Mouse (Mus musculus) 416B (cell line): Measurements from ENCODE around the gene Tmem159.
A peak's percentile ranks its signal among the peaks of the same experiment; 100 is the strongest.

Source experiments
- DNase-seq: peaks from one replicate; pipeline ENCODE4 v3.0.0; 2011; ENCODE audit warnings: low read depth

Gene Tmem159

GRCm38 (mm10) chr7:120102164-120102972, at the start of gene Tmem159:
TSS of gene Tmem159 (plus strand) at chr7:120102353.
- DNase-seq: no peak

DNA sequence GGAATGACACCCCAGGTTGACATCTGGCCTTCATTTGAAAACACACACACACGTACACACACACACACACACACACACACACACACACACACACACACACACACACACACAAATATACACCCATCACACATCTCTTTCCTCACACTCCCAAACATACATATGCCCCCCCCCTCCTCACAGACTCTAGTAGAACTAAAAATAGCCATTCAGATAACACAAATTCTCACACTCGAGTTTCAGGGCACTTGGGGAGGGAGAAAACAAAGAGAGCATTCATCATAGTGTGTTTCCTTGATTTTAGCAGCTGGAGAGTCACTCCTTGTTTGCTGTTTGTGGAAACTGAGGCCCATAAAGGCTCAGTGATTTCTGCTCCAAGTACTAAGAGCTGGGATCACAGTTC, 48.1 kb upstream of the Tmem159 start:
- DNase-seq: no peak

DNA sequence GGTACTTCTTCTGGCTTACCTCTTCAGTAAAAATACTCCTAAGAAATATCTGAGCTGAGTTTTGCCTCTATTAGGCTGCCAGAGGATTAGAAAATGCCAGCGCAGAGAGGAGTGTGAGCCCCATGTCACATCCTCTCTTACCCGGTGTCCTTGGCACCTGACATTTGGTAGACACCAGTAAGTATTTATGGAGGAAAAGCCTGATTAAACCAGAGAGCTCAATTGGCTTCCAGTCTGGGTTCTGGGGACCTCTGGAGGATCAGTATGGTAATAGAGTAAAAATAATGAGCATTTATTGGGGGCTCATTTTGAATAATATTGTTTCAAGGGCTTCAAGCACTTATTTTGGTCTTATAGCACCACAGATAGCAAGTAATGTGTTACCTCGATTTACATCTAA, 46.7 kb upstream of the Tmem159 start:
- no peak for DNase-seq

- peak; percentile 13 for DNase-seq
Observed at GRCm38 (mm10) chr7:120064045-120064444, 38.1 kb upstream of the Tmem159 start.

GRCm38 (mm10) chr7:120068114-120068513, 34.0 kb upstream of the Tmem159 start:
- DNase-seq: no peak

DNA sequence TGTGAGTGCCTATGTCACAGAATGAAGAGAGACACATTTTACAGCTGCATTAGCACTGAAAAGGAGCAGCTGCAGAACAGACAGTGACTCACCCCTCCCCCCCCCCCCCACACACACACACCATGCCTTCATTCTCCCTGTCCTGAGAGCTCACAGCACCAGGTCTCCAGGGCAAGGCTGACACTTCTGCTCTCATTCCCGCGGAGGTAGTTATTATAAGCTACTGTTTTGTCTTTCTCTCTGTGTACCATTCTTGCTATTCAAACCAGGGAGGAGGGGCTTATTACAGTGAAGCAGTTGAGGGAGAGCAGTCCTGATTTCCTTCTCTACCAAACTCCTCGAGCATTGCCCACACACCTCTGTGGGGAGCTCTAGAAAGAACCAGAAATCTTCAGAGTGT, 33.0 kb upstream of the Tmem159 start:
- no peak for DNase-seq

GRCm38 (mm10) chr7:120080177-120080576, 22.0 kb upstream of the Tmem159 start:
- DNase-seq: no peak

DNA sequence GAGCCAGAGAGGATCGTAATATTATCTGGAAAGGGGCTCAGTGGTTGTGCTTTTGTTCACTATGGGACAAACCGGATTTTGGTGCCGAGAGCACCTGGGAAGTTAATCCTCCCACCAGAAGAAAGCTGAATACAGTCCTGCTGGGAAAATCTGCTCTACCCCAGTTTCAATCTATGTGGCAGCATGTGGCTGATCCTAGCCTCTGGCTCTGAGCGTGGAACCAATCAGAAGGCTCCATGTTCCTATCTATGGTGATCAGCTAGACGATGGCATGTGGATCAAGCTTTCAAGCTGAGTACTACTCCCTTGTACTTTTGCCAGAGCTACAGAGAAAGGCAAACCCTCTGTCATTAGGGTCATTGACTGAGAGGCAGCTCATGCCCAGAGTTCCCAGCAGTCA, 9.1 kb upstream of the Tmem159 start:
- DNase-seq: no peak

DNA sequence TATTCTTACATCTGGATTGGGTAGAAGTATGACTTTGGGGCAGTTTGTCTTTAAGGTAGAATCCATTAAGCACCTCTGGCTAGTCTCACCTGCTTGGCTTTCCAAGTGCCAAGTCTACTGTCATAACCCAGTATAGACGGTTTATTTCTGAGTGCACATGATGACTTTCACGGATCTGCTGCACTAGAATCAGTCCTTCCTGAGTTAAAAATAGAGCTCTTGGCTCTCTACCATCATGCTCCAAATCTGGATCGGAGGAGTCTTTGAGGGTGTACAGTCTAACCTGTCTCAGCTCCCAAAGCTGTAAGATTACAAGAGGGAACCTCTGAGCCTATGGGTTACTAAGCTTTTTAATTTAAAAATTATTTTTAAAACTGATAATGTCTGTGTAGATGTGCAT, 7.9 kb upstream of the Tmem159 start:
- DNase-seq: no peak

DNA sequence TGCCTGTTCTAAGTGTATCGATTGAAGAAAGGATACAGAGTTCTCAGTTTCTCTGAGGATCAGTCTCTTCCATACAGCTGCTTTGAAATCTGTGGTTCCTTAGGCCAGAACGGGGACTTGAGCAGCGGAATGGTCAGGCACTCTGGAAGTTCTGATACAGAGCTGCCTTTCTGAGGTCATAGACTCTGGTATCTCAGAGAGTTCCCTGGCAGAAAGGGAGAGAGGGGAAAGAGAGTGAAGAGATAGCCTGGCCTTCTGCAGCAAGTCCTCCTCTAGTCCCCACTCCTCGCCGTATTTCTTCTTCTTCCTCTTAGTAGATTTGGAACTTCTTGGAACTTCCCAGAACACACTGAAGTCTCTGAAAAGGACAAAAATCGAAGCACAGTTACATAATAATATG, 7.0 kb upstream of the Tmem159 start, which contains the start of gene Dnah3:
Dnah3 (minus strand) TSS at position 101 of the 400 bp plus-strand sequence.
- DNase-seq: no peak

- DNase-seq: peak; percentile 18
Observed at GRCm38 (mm10) chr7:120097845-120098244, 4.3 kb upstream of the Tmem159 start.

DNA sequence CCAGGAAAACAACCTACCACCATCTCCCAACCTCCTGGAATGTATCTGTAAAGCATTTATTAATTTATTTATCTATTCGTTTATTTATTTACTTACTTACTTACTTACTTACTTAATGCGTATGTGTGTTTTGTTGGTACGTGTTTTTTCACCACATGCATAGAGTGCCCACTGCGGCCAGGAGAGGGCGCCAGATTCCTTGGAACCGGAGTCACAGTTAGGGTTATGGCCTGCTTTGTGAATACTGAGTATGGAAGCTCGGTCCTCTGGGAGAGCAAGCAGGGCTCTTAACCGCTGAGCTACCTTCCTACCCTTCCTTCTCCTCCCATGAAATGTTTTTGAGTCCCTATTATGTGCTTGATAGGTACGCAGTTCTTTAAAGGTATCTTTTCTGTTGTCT, 3.8 kb upstream of the Tmem159 start:
- peak; percentile 53 for DNase-seq

DNA sequence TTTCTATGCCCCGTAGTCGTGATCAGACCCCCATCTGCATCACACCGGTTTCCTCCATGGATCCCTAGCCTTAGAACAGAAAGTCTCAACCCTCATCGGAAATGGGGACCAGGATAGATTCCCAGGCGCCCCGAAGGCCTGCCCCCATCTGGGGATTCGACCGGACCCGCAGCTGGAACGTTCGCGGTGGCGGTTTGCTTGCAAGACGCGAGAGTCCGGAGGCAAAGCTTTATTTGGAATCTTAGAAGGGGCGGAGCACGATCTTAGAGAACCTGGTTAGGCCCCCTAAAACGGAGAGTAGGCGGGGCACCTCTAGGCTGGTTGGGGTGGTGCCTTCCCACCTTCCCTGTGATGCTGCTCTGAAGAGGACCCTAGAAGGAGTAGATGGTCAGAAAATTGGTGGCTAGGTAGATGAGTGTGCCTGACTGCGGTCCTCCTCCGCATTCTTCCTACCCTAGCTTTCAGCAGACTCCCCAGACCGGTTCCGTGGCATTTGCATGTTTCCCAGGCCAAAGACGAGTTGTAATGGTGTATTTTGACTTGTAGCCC, 940 bp downstream of the Tmem159 start:
- no peak for DNase-seq

- DNase-seq: peak; percentile 8
Observed at GRCm38 (mm10) chr7:120104975-120105374, 2.8 kb downstream of the Tmem159 start.

DNA sequence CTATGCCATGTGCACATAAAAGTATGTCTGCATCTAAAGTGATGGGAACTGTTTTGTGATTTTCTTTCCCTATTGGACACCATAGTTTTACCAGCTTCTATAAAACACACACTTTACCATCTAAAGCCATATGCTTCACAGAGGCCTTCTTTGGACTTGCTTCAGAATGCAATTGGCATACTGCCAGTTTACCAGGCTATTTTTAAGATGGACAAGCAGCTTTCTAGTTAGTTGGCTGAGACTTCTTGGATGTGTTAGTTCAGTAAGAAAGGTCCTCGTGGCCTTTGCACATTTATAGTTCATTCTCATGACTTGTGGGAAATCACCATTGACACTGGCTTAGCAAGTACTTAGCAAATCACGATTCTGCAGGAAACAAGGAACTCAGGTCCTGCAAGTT, 4.2 kb downstream of the Tmem159 start:
- DNase-seq: no peak

DNA sequence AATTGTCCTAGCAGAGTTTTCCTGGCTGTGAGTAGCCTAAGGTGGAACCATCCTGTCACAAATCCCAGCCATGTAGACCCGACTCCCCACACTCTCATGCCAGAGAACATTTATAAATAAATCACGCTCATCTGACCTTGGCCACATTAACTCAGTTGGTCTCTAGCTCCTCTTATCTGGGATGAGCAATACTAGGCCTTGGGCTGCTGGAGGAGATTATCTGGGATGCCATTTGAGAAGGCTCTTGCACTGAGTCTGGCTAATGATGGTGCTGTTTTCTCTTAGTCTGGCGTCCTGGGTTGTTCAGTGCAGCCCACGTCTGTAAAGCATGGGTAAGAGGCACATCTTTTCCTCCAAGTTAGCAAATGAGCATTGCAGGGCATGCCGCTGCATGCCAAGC, 7.5 kb downstream of the Tmem159 start:
- no peak for DNase-seq

GRCm38 (mm10) chr7:120116976-120117375, 14.8 kb downstream of the Tmem159 start:
- DNase-seq: no peak

DNA sequence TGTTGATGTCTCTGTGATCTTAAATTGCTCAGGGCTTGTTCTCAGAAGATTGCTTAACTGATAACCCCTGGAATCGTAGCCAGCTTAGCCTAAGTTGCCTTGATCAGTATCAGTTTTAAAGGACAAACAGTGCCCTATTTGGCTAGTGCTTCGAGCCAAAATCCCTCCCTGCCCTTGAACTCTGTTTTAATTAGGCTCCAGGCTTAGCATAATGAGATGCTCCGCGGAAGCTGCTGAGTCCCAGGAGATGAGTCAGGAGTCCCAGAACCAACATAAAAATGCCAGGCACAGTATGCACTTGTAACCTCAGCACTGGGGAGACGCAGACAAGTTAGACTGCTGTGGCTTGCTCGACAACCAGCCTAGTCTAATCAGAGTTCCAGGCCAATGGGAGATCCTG, 15.4 kb downstream of the Tmem159 start:
- no peak for DNase-seq

DNA sequence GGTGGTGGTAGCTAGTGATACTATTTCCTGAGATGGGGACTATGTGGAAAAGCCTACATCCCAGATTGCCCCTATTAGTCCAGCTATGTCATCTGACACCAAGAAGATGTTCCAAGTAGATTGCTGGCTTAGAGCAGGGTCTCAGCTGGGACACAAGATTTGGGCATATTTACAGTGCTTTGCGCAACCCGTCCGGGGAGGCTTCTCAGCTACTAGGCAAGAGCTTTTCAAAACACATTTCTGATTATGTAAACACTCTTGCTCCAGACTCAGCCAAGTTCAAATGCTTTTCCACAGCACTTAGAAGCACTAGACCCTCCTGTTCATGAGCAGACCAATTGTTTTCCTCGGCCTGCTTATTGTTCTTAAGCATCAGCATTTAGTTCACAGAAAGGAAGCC, 21.6 kb downstream of the Tmem159 start:
- DNase-seq: no peak

DNA sequence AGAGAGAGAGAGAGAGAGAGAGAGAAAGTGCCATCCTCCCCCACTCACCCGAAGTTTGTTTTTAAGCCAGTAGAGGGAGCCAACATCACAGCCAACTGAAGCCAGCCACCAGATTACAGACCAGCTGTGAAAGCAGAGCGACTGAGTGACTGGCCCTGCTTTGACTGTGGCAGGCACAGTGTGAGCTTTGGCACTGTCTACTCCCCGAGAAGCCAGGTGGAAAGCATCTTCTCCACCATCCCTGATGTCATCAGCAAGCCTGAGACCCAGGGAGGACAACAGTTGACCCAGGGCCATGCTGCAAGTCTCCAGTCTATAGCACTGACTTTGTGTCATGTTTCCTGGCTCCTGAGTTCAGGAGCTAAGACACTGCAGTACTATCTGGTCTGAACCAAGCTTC, 22.7 kb downstream of the Tmem159 start:
- DNase-seq: peak; percentile 37

- no peak for DNase-seq
Observed at GRCm38 (mm10) chr7:120126976-120127685, 25.0 kb downstream of the Tmem159 start.

DNA sequence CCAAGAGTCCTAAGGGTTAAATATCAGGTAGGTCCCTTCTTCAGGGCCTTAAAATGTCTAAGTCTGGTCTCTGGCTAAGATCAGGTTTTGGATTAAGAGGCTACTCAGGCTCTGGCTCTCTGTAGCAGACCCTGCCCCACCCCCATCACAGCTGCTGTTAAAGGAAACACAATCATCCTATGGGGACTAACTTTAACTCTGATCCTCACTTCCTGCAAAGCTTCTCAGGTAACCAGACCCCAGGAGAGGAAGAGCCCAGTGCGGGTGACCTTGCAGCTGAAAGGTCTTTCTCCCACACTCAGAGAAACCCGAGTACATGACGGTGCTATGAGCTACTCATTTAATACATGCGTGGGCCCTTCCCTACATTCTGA, 25.5 kb downstream of the Tmem159 start:
- DNase-seq: no peak

DNA sequence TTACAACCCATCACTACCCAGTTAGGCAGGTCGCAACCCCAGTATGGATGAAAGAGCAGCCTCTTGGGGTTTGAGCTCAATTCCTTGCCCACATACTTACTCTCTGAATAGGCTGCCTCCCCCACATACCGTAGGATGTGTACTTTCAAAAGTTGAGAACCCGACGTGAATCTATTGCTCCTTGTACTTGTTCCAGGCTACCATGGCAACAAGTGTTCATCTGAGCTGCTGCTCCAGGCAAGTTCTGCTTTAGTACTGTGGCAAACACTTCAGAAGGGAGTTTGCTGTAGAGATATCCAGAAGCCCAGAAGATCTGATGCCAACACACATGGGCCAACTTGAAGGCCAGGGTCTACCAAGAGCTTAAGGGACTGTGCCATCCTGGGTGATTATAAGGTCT, 26.8 kb downstream of the Tmem159 start:
- DNase-seq: no peak
